Mouse (Mus musculus): Measurements from ENCODE around the gene Gnaq. TPM values are rescaled to one million over a fixed set of nuclear protein-coding genes. Genes with fewer than 3 reads are reported as not detected.

Gnaq gene
- polyA plus RNA-seq, 1 experiment from 2014 or later: 5.3 TPM

DNA sequence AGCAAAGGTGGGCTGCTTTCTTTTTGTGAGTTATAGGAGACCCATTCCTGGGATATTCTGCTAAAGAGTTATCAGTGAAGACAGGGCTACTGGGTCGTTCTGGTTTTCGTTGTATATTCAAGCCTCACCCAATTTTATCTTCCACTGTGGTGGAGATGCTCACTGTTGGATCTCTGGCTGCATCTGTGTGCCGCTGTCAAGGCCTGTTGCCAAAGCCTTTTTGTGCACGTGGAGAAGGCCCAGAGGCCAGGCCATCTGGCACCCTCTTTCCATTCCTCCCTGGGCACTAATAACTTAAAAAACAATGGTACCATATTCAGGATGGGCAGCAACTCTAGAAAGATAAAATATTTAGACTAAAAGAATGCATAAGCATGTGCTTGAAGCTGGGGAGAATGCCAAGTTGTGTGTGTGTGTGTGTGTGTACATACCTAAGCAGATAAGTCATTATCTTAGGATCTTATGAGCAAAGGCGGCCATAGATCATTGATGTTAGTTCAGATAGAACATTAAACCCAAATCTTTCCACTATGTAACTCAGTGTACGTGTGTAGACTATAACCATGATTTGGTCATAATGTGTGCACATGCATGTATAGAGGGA lies 257.7 kb downstream of the Gnaq start:
- Histone ChIP-seq H3K27me3 (ENCODE audit: insufficient read depth, low read length) (no peaks in the 10 kb centered on the region), H3K4me3 (ENCODE audit: low read depth, low read length) (no peak overlapping the region), H3K9me3 (ENCODE audit: low read length) (no peaks in the 10 kb centered on the region), H3K4me1 (ENCODE audit: insufficient read depth) (no peaks in the 10 kb centered on the region), H3K36me3 (replicated peaks; ENCODE audit: insufficient read depth, low read length) (peaks cover 8% of the 10 kb centered on the region; the same call in 1 of the 2 replicates), H3K9ac (replicated peaks) (no peak overlapping the region), H3K27ac (ENCODE audit: low read depth) (no peak overlapping the region), H3K4me2 (ENCODE audit: low read depth, low read length) (no peak overlapping the region)
- DNase-seq (no peak), ATAC-seq (no peak)
- 72% methylated on average over 6 of the region's 6 CpGs for WGBS (ENCODE audit: insufficient replicate concordance)
- TF ChIP-seq EP300 (IDR thresholded peaks at IDR 0.05; ENCODE audit: low read depth) (no peak), CTCF (IDR thresholded peaks at IDR 0.05; ENCODE audit: low read depth) (no peak)

DNA sequence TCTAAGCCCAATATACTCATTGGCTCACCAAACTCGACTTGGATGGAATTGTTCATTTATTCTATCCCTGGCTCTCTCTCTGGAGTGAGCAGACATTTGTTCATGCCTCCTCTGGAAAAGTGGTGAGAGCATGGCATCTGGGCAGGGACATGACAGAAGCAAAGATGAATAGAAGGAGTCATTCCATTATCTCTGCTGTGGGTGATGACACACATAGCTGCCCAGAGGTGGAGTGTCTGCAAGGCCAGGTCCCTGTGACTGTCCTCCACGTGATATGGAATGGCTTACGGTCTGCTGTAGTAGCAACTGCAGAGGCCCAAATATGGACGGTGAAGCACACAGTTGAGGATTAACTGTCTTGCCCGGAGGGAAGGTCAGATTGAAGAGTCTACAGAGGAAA lies 261.8 kb downstream of the Gnaq start:
- no peak overlapping the region for H3K4me2 ChIP-seq (ENCODE audit: low read depth, low read length)
- H3K9me3 ChIP-seq (ENCODE audit: low read length): no peaks in the 10 kb centered on the region
- ATAC-seq (no peak), DNase-seq (no peak)
- TF ChIP-seq CTCF (IDR thresholded peaks at IDR 0.05; ENCODE audit: low read depth) (no peak), EP300 (IDR thresholded peaks at IDR 0.05; ENCODE audit: low read depth) (no peak)
- H3K4me3 ChIP-seq (ENCODE audit: low read depth, low read length): no peak overlapping the region
- no peaks in the 10 kb centered on the region for H3K27me3 ChIP-seq (ENCODE audit: insufficient read depth, low read length)
- no peak overlapping the region for H3K9ac ChIP-seq (replicated peaks)
- WGBS (ENCODE audit: insufficient replicate concordance): 75% methylated on average over 5 of the region's 5 CpGs
- no peak overlapping the region for H3K27ac ChIP-seq (ENCODE audit: low read depth)
- H3K4me1 ChIP-seq (ENCODE audit: insufficient read depth): no peaks in the 10 kb centered on the region
- H3K36me3 ChIP-seq (replicated peaks; ENCODE audit: insufficient read depth, low read length): no peaks in the 10 kb centered on the region

DNA sequence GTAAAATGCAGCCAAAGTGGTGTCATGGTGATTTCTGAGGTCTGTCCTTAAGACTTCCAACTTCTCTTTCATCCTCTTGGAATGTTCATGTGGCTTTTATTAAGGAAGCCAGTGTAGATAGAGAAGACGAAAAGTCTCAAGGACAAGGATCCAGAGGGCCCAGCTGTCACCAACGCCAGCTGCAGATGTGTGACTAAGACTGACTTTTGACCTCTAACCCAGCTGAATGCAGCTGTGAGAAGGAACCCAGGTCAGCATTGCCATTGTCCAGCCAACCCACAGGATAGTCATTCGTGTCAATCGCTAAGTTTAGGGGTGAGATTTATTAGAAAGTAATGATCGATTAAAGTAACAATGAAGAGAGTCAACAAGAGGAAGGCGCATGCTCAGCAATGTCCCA lies 270.5 kb downstream of the Gnaq start:
- no peaks in the 10 kb centered on the region for H3K36me3 ChIP-seq (replicated peaks; ENCODE audit: insufficient read depth, low read length)
- no peaks in the 10 kb centered on the region for H3K27me3 ChIP-seq (ENCODE audit: insufficient read depth, low read length)
- H3K27ac ChIP-seq (ENCODE audit: low read depth): no peak overlapping the region
- DNase-seq (no peak), ATAC-seq (no peak)
- H3K9ac ChIP-seq (replicated peaks): no peak overlapping the region
- TF ChIP-seq EP300 (IDR thresholded peaks at IDR 0.05; ENCODE audit: low read depth) (no peak), CTCF (IDR thresholded peaks at IDR 0.05; ENCODE audit: low read depth) (no peak)
- no peak overlapping the region for H3K4me3 ChIP-seq (ENCODE audit: low read depth, low read length)
- no peaks in the 10 kb centered on the region for H3K4me1 ChIP-seq (ENCODE audit: insufficient read depth)
- WGBS (ENCODE audit: insufficient replicate concordance): 77% methylated on average over 6 of the region's 6 CpGs
- no peak overlapping the region for H3K4me2 ChIP-seq (ENCODE audit: low read depth, low read length)
- H3K9me3 ChIP-seq (ENCODE audit: low read length): no peaks in the 10 kb centered on the region

DNA sequence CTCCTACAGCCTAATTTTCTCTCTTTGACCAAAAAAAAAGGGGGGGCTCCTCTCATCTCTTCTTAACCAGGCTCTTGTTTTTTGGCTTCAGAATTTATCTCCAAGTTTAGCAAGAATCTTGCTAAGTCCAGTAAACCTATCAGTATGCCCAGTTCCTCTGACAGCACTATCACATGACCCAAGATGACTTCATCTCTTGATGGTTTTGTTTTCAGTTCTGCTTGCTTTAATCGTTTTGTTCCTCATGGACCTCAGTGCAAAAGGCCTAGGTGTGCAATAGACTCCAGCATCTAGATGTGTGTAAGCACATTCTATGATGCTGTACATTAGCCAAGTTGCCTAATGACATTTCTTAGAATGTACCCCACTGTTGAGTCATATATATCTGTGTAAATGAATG lies 275.1 kb downstream of the Gnaq start:
- no peak overlapping the region for H3K4me2 ChIP-seq (ENCODE audit: low read depth, low read length)
- H3K4me1 ChIP-seq (ENCODE audit: insufficient read depth): no peaks in the 10 kb centered on the region
- DNase-seq (no peak), ATAC-seq (no peak)
- H3K27me3 ChIP-seq (ENCODE audit: insufficient read depth, low read length): no peaks in the 10 kb centered on the region
- H3K27ac ChIP-seq (ENCODE audit: low read depth): no peak overlapping the region
- H3K36me3 ChIP-seq (replicated peaks; ENCODE audit: insufficient read depth, low read length): no peaks in the 10 kb centered on the region
- H3K4me3 ChIP-seq (ENCODE audit: low read depth, low read length): no peak overlapping the region
- TF ChIP-seq CTCF (IDR thresholded peaks at IDR 0.05; ENCODE audit: low read depth) (no peak), EP300 (IDR thresholded peaks at IDR 0.05; ENCODE audit: low read depth) (no peak)
- no peaks in the 10 kb centered on the region for H3K9me3 ChIP-seq (ENCODE audit: low read length)
- WGBS (ENCODE audit: insufficient replicate concordance): 49% methylated on average over 1 of the region's 1 CpGs
- no peak overlapping the region for H3K9ac ChIP-seq (replicated peaks)

DNA sequence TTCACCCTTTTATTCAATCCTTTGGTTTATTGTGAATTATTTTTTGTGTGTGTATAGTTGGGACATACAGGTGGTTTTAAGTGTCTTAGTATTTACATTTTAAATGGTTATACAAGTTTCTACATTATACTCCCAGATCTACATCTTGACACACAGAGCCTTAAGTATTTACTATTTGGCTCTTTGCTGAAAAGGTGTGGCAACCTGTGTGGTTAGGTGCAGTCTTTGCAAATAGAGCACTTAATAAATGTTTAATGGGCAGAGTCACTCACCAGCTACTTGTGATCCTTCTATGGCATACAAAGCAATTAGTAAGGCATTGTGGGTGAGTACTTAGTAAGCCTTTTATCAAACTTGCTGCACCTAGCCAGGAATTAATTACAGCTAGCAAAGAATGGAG lies 278.7 kb downstream of the Gnaq start:
- Histone ChIP-seq H3K27me3 (ENCODE audit: insufficient read depth, low read length) (no peaks in the 10 kb centered on the region), H3K4me3 (ENCODE audit: low read depth, low read length) (no peak overlapping the region), H3K27ac (ENCODE audit: low read depth) (no peak overlapping the region), H3K36me3 (replicated peaks; ENCODE audit: insufficient read depth, low read length) (no peaks in the 10 kb centered on the region), H3K9ac (replicated peaks) (no peak overlapping the region), H3K4me2 (ENCODE audit: low read depth, low read length) (no peak overlapping the region), H3K9me3 (ENCODE audit: low read length) (no peaks in the 10 kb centered on the region), H3K4me1 (ENCODE audit: insufficient read depth) (no peaks in the 10 kb centered on the region)
- DNase-seq (no peak), ATAC-seq (no peak)
- no peak for TF ChIP-seq EP300 (IDR thresholded peaks at IDR 0.05; ENCODE audit: low read depth)
- no peak for TF ChIP-seq CTCF (IDR thresholded peaks at IDR 0.05; ENCODE audit: low read depth)

DNA sequence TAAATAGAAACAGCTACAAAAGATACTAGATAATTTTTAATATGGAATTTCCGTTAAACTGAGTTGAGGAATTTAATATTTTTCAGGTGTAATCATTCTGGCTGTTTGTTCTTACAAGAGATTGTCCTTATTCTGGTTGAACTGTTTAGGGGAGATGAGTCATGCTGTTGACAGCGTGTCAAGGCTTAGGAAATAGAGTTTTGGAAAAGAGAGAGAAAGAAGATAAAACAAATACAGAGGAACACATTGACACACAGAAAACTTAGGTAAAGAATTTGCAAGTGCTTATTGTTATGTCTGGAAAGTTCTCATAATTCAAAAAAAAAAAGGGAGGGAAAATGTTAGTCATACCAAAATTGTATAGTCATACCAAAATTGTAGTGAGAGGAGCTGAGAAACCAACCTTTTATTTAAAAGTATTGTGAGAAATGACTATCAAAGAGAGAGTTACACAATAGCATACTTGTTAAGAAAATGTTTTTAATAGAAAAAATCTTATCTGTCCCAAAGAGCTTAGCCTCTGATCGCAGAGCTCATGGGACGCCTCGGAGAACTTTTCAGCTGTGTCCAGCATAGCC lies 285.5 kb downstream of the Gnaq start:
- no peak for TF ChIP-seq EP300 (IDR thresholded peaks at IDR 0.05; ENCODE audit: low read depth)
- no peak for TF ChIP-seq CTCF (IDR thresholded peaks at IDR 0.05; ENCODE audit: low read depth)
- no peaks in the 10 kb centered on the region for H3K9me3 ChIP-seq (ENCODE audit: low read length)
- ATAC-seq (no peak), DNase-seq (no peak)
- H3K4me1 ChIP-seq (ENCODE audit: insufficient read depth): no peaks in the 10 kb centered on the region
- no peak overlapping the region for H3K27ac ChIP-seq (ENCODE audit: low read depth)
- H3K27me3 ChIP-seq (ENCODE audit: insufficient read depth, low read length): no peaks in the 10 kb centered on the region
- no peak overlapping the region for H3K9ac ChIP-seq (replicated peaks)
- H3K4me2 ChIP-seq (ENCODE audit: low read depth, low read length): no peak overlapping the region
- 83% methylated on average over 5 of the region's 5 CpGs for WGBS (ENCODE audit: insufficient replicate concordance)
- no peak overlapping the region for H3K4me3 ChIP-seq (ENCODE audit: low read depth, low read length)
- no peaks in the 10 kb centered on the region for H3K36me3 ChIP-seq (replicated peaks; ENCODE audit: insufficient read depth, low read length)
